Mouse (Mus musculus) gastrocnemius, adult 8-10 months (tissue): ENCODE measurements at regions not wholly inside any gene's neighbourhood (a gene's known extent, or its start where the extent isn't known, plus 50 kb on each side); places are given as distances from the start of the nearest gene placed in this dataset.

Experiments
- DNase-seq, 2 experiments: peaks; one replicate each; pipeline ENCODE4 v3.0.0; 2022; ENCODE audit warnings: low spot score in 2 of 2

- DNase-seq, result no peak
Measured at GRCm38 (mm10) chr13:84399345-84400170, 177.5 kb downstream of the Tmem161b start.

GRCm38 (mm10) chr13:84401006-84401405 lies 178.9 kb downstream of the Tmem161b start:
- DNase-seq, result no peak

GRCm38 (mm10) chr13:84404566-84405194 lies 182.6 kb downstream of the Tmem161b start:
- DNase-seq, result no peak

- DNase-seq, result no peak
Measured at GRCm38 (mm10) chr13:84434444-84434843, 212.3 kb downstream of the Tmem161b start.

- no peak for DNase-seq
Measured at GRCm38 (mm10) chr13:84437586-84438443, 215.7 kb downstream of the Tmem161b start.

- no peak for DNase-seq
Measured at GRCm38 (mm10) chr13:84438444-84438766, 216.3 kb downstream of the Tmem161b start.

- DNase-seq, result no peak
Measured at GRCm38 (mm10) chr13:84448514-84448913, 226.4 kb downstream of the Tmem161b start.

- DNase-seq, result no peak
Measured at GRCm38 (mm10) chr13:84449001-84449551, 227.0 kb downstream of the Tmem161b start.
